Mouse (Mus musculus) liver, embryonic 16.5 days (tissue): ENCODE measurements around the gene Olfr221. TPM values are rescaled to one million over a fixed set of nuclear protein-coding genes. Genes with fewer than 3 reads are reported as not detected.

Experiments used
- ATAC-seq: fragments of 200-750 bp; cut with Nextera tagmentation; 2 replicates; pipeline ENCODE4 v1.8.0; 2017; ENCODE audit warnings: low read depth, mild to moderate bottlenecking, moderate number of reproducible peaks, moderate library complexity
- H3K27ac ChIP-seq: fragments of 300-500 bp; sonication (generic); 2 replicates; pipeline ENCODE4 v1.5.1; 2014; ENCODE audit warnings: mild to moderate bottlenecking, low read length
- H3K27me3 ChIP-seq: fragments of 300-500 bp; sonication (generic); 2 replicates; pipeline ENCODE4 v1.6.1; 2014; ENCODE audit warnings: low read depth, low read length, mixed read lengths; ENCODE audit not compliant: control insufficient read depth, insufficient read depth
- H3K36me3 ChIP-seq: fragments of 300-500 bp; sonication (generic); 2 replicates; pipeline ENCODE4 v1.6.1; 2014; ENCODE audit warnings: mild to moderate bottlenecking; ENCODE audit not compliant: control insufficient read depth, insufficient read depth
- H3K4me1 ChIP-seq: fragments of 300-500 bp; sonication (generic); 2 replicates; pipeline ENCODE4 v1.6.1; 2014; ENCODE audit warnings: low read depth, low read length, mixed read lengths; ENCODE audit not compliant: control insufficient read depth
- H3K4me2 ChIP-seq: fragments of 300-500 bp; sonication (generic); 2 replicates; pipeline ENCODE4 v1.6.1; 2014; ENCODE audit warnings: low read depth, low read length, mixed read lengths
- H3K4me3 ChIP-seq: fragments of 300-500 bp; sonication (generic); 2 replicates; pipeline ENCODE4 v1.5.1; 2014; ENCODE audit warnings: low read depth, mild to moderate bottlenecking, low read length
- H3K9ac ChIP-seq: fragments of 300-500 bp; sonication (generic); 2 replicates; pipeline ENCODE4 v1.6.1; 2014; ENCODE audit warnings: low read depth, low read length
- H3K9me3 ChIP-seq: fragments of 300-500 bp; sonication (generic); replicated peaks from 2 replicates; pipeline ENCODE4 v1.6.1; 2016; ENCODE audit warnings: low read length; ENCODE audit not compliant: control insufficient read depth
- WGBS: fragments of 180-500 bp; shearing (Covaris S2); extraction: QIAGEN DNeasy Blood & Tissue Kit; methylation state at CpG from one replicate; pipeline ENCODE4 v1.1.7; 2014; ENCODE audit not compliant: insufficient replicate concordance; 5-methylcytosine and 5-hydroxymethylcytosine counted together
- polyA plus RNA-seq: library from polyadenylated mRNA; unstranded; fragments of >200 nt; fragmentation: Nextera tagmentation; extraction: Ambion mirVana; gene quantifications from 2 replicates; pipeline ENCODE4 v1.2.1, GENCODE M21; 2015

The Olfr221 gene
- polyA plus RNA-seq, 1 experiment from 2014 or later: not detected

GRCm38 (mm10) chr14:51987177-51987576 is 55.1 kb downstream of the Olfr221 start:
- no peaks in the 10 kb centered on the region for H3K27me3 ChIP-seq
- H3K4me2 ChIP-seq: peak overlapping the region; percentile 37
- 41% methylated on average over 6 of the region's 6 CpGs for WGBS
- peaks cover 36% of the 10 kb centered on the region for H3K4me1 ChIP-seq
- no peak overlapping the region for H3K9ac ChIP-seq
- H3K9me3 ChIP-seq: no peaks in the 10 kb centered on the region
- no peaks in the 10 kb centered on the region; the same call in 1 of the 2 replicates for H3K36me3 ChIP-seq
- H3K4me3 ChIP-seq: no peak overlapping the region
- H3K27ac ChIP-seq: peak overlapping the region; percentile 58
- ATAC-seq: peak; percentile 56

GRCm38 (mm10) chr14:51986153-51986505 is 56.1 kb downstream of the Olfr221 start:
- Histone ChIP-seq H3K36me3 (no peaks in the 10 kb centered on the region), H3K9ac (peak overlapping the region; percentile 74; the same call in 1 of the 2 replicates), H3K4me2 (peak overlapping the region; percentile 98), H3K27ac (peak overlapping the region; percentile 75), H3K27me3 (no peaks in the 10 kb centered on the region), H3K4me3 (peak overlapping the region; percentile 71), H3K9me3 (no peaks in the 10 kb centered on the region), H3K4me1 (peaks cover 36% of the 10 kb centered on the region)
- ATAC-seq: peak; percentile 53
- 3% methylated on average over 7 of the region's 7 CpGs for WGBS

GRCm38 (mm10) chr14:51985301-51986152 is 56.7 kb downstream of the Olfr221 start:
- WGBS: 2% methylated on average over 27 of the region's 27 CpGs
- Histone ChIP-seq H3K4me1 (peaks cover 36% of the 10 kb centered on the region), H3K4me2 (peak overlapping the region; percentile 98), H3K4me3 (peak overlapping the region; percentile 71), H3K9me3 (no peaks in the 10 kb centered on the region), H3K27me3 (no peaks in the 10 kb centered on the region), H3K9ac (peak overlapping the region; percentile 74), H3K36me3 (no peaks in the 10 kb centered on the region), H3K27ac (peak overlapping the region; percentile 75)
- peak; percentile 43 for ATAC-seq

GRCm38 (mm10) chr14:51984247-51985231 is 57.7 kb downstream of the Olfr221 start, which contains the start of gene Arhgef40:
Arhgef40 (plus strand) TSS chr14:51984719.
- Histone ChIP-seq H3K9me3 (no peaks in the 10 kb centered on the region), H3K9ac (peak within 1 kb of the TSS; percentile 74), H3K27ac (peak within 1 kb of the TSS; percentile 75), H3K27me3 (no peaks in the 10 kb centered on the region), H3K4me2 (peak within 1 kb of the TSS; percentile 98), H3K4me3 (peak within 1 kb of the TSS; percentile 71), H3K36me3 (no peaks in the 10 kb centered on the region), H3K4me1 (peaks cover 36% of the 10 kb centered on the region)
- ATAC-seq: peak; percentile 58
- WGBS: under 1% methylated on average over 61 of the region's 74 CpGs

Other genes starting within 250 kb of the Olfr221 start
- not detected in 2 replicates for gene AY358078, start 242.4 kb downstream of the Olfr221 start, polyA plus RNA-seq
- gene Ear6, start 188.8 kb downstream of the Olfr221 start, polyA plus RNA-seq: 13.2 and 14.6 TPM in 2 replicates
- 10.8 and 12.9 TPM in 2 replicates for gene Mettl17, start 157.6 kb downstream of the Olfr221 start, polyA plus RNA-seq
- 0.06 and 0.09 TPM in 2 replicates for gene Slc39a2, start 149.6 kb downstream of the Olfr221 start, polyA plus RNA-seq
- gene Ndrg2, start 128.3 kb downstream of the Olfr221 start, polyA plus RNA-seq: 51.8 and 66.4 TPM in 2 replicates
- gene Tppp2, start 124.0 kb downstream of the Olfr221 start, polyA plus RNA-seq: not detected in 2 replicates
- not detected in 2 replicates for gene Rnase13, start 119.7 kb downstream of the Olfr221 start, polyA plus RNA-seq
- 12.5 and 14.6 TPM in 2 replicates for gene Arhgef40, start 57.7 kb downstream of the Olfr221 start, polyA plus RNA-seq
- gene Tmem253, start 26.8 kb downstream of the Olfr221 start, polyA plus RNA-seq: 0.15 and 0.28 TPM in 2 replicates
- gene Zfp219, start 21.7 kb downstream of the Olfr221 start, polyA plus RNA-seq: 7.4 and 8.9 TPM in 2 replicates
- 202 and 237 TPM in 2 replicates for gene Hnrnpc, start 61.6 kb upstream of the Olfr221 start, polyA plus RNA-seq
- gene Rpgrip1, start 68.2 kb upstream of the Olfr221 start, polyA plus RNA-seq: 34.5 and 35.9 TPM in 2 replicates
- 26.2 and 28.5 TPM in 2 replicates for gene Supt16, start 155.0 kb upstream of the Olfr221 start, polyA plus RNA-seq
- 11.6 and 12.6 TPM in 2 replicates for gene Chd8, start 215.3 kb upstream of the Olfr221 start, polyA plus RNA-seq
- gene Tox4, start 236.7 kb upstream of the Olfr221 start, polyA plus RNA-seq: 16.8 and 18.8 TPM in 2 replicates
- 3.0 and 3.1 TPM in 2 replicates for gene Rab2b, start 237.1 kb upstream of the Olfr221 start, polyA plus RNA-seq